Mouse (Mus musculus) brain, embryonic 14.5 days (tissue): ENCODE measurements around the gene Vma21.

Source experiments
- CTCF ChIP-seq: fragments of 200-500 bp; IDR thresholded peaks from 2 replicates; pipeline ENCODE4 v1.5.1; 2012; ENCODE audit warnings: inconsistent platforms, mild to moderate bottlenecking, moderate library complexity, borderline replicate concordance; ENCODE audit not compliant: insufficient read depth, insufficient read length; ENCODE audit errors: extremely low read depth
- POLR2A ChIP-seq: fragments of 200-500 bp; IDR thresholded peaks from 2 replicates; pipeline ENCODE4 v1.6.1; 2012; ENCODE audit warnings: mild to moderate bottlenecking, inconsistent platforms, borderline replicate concordance; ENCODE audit not compliant: poor library complexity, insufficient read depth, insufficient read length, severe bottlenecking; ENCODE audit errors: extremely low read depth

- TF ChIP-seq CTCF (no peak), POLR2A (no peak)
Observed at GRCm38 (mm10) chrX:71816931-71817361, 1.2 kb downstream of the Vma21 start.
